14 mouse cellular contexts compared by ENCODE assay signal in genomic region chr11:52091261-52091660, GRCm38 (mm10). TPM values are rescaled to one million over a fixed set of nuclear protein-coding genes. Genes with fewer than 3 reads are reported as not detected.
"Had no signal": no experiment of that assay in that cellular context is flagged by ENCODE, and none has a peak within 500 bp of the region (broad histone marks: within the 10 kb centered on the region; RNA-seq: fewer than 3 reads in every experiment).

No protein-coding gene starts in this region.

- DNase-seq: kidney, adult 8-10 months; kidney, postnatal 36 days; layer of hippocampus, adult 9-11 months; layer of hippocampus, postnatal 36 days; lung, embryonic 14.5 days; lung, postnatal 10 days; lung, postnatal 4 days; midbrain, embryonic 14.5 days; spleen, adult 18-20 months; thymus, postnatal 36 days had no signal

RNA-seq across cellular contexts. Expression of gene Olfr1373, which starts 54.1 kb away (rescaled TPM):
- total RNA-seq: layer of hippocampus, adult 18-20 months; layer of hippocampus, postnatal 36 days; left cerebral cortex, postnatal 25 days; monocyte, adult 5-6 weeks; neutrophil, adult 5-6 weeks had no signal
